Mouse (Mus musculus) midbrain, postnatal 0 days (tissue): ENCODE results near the gene Fbp2. TPM values are rescaled to one million over a fixed set of nuclear protein-coding genes. Genes with fewer than 3 reads are reported as not detected.
"Not testable (repeated sequence)": the region's sequence is repeated elsewhere in the genome, so short reads cannot be mapped to it uniquely, and the experiment has no call there.

ENCODE experiments used
- ATAC-seq: fragments of 200-750 bp; cut with Nextera tagmentation; 2 replicates; pipeline ENCODE4 v1.8.0; 2017; ENCODE audit warnings: moderate number of reproducible peaks, mild to moderate bottlenecking, moderate TSS enrichment, moderate library complexity; ENCODE audit not compliant: low FRiP score
- DNase-seq: peaks from one replicate; pipeline ENCODE4 v3.0.0-alpha.2; 2015; ENCODE audit warnings: low spot score
- H3K27ac ChIP-seq: fragments of 300-500 bp; sonication (generic); 2 replicates; pipeline ENCODE4 v1.5.1; 2014; ENCODE audit warnings: low read depth, mild to moderate bottlenecking, low read length, mixed read lengths
- H3K27me3 ChIP-seq: fragments of 300-500 bp; sonication (generic); 2 replicates; pipeline ENCODE4 v1.6.1; 2014; ENCODE audit warnings: low read length, control low read depth, mixed read lengths; ENCODE audit not compliant: insufficient read depth
- H3K36me3 ChIP-seq: fragments of 300-500 bp; sonication (generic); 2 replicates; pipeline ENCODE4 v1.6.1; 2014; ENCODE audit warnings: low read length, control low read depth, mixed read lengths; ENCODE audit not compliant: insufficient read depth
- H3K4me1 ChIP-seq: fragments of 300-500 bp; sonication (generic); 2 replicates; pipeline ENCODE4 v1.6.1; 2014; ENCODE audit warnings: mild to moderate bottlenecking, control low read depth, antibody characterized with exemption, low read length, mixed read lengths; ENCODE audit not compliant: insufficient read depth
- H3K4me2 ChIP-seq: fragments of 300-500 bp; sonication (generic); 2 replicates; pipeline ENCODE4 v1.6.1; 2014; ENCODE audit warnings: low read depth, mild to moderate bottlenecking, low read length, mixed read lengths; ENCODE audit not compliant: poor library complexity, severe bottlenecking
- H3K4me3 ChIP-seq: fragments of 300-500 bp; sonication (generic); 2 replicates; pipeline ENCODE4 v1.5.1; 2014; ENCODE audit warnings: low read depth, mild to moderate bottlenecking, low read length, moderate library complexity
- H3K9ac ChIP-seq: fragments of 300-500 bp; sonication (generic); replicated peaks from 2 replicates; pipeline ENCODE4 v1.6.1; 2014; ENCODE audit warnings: mild to moderate bottlenecking, low read length, moderate library complexity, mixed read lengths; ENCODE audit not compliant: poor library complexity, severe bottlenecking
- H3K9me3 ChIP-seq: fragments of 300-500 bp; sonication (generic); 2 replicates; pipeline ENCODE4 v1.6.1; 2016; ENCODE audit warnings: low read length, control low read depth
- CTCF ChIP-seq: IDR thresholded peaks from 2 replicates; pipeline ENCODE4 v1.5.1; 2016; ENCODE audit warnings: antibody characterized with exemption, mild to moderate bottlenecking
- WGBS: fragments of 180-500 bp; shearing (Covaris S2); extraction: QIAGEN DNeasy Blood & Tissue Kit; methylation state at CpG from one replicate; pipeline ENCODE4 v1.1.7; 2014; 5-methylcytosine and 5-hydroxymethylcytosine counted together
- polyA plus RNA-seq: library from polyadenylated mRNA; unstranded; fragments of >200 nt; fragmentation: Nextera tagmentation; extraction: Ambion mirVana; gene quantifications from 2 replicates; pipeline ENCODE4 v1.2.1, GENCODE M21; 2015
- total RNA-seq: library from RNA; depleted of rRNA; stranded (reverse); fragments of >200 nt; gene quantifications from 2 replicates; pipeline ENCODE4 v1.2.3, GENCODE M21; 2014; rRNA removed

The Fbp2 gene
- total and polyA plus RNA-seq, 2 experiments from 2014 or later = 0.16 to 1.7 TPM

DNA sequence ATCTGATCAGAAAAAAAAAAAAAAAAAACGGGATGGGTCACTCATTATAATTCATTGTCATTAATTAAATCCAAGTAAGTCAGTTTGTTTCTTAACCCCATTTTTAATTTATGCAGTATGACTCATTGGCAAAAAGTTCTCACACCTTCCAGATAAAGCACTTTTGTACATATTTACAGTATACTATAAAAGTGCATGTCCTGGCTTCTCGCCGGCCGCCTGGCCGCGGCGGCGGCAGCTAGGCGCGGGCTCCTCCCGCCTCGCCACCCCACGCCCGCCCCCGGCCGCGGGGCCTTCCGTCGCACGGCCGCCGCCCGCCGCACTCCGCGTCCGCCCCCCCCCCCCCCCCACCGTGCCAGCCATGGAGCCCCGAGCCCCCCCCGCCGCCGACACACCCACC, 45.5 kb downstream of the Fbp2 start:
- DNase-seq = no peak

DNA sequence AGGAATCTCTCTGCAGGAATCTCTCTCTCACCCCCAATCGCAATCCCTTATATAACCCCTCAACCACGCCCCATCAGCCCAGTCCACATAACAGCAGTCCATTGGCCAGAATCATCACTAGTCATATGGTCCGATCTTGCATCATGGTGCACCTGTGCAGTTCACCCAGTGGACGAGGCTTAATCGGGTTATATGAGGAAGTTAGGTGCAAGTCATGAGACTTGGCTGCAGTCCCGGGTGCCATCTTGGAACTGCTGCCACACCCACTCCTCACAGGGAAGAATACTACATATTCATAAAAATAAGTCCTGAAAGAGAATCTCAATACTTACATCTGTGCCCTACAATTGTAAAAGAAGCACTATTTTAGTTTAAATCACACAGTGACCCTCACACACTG, 50.2 kb downstream of the Fbp2 start:
- H3K4me2 ChIP-seq, H3K4me1 ChIP-seq, ATAC-seq, H3K9ac ChIP-seq, H3K4me3 ChIP-seq, DNase-seq, H3K36me3 ChIP-seq, H3K27me3 ChIP-seq, H3K9me3 ChIP-seq, H3K27ac ChIP-seq: not testable (repeated sequence)
- 90% methylated on average over 6 of the region's 6 CpGs for WGBS

More for the DNA sequence above, 45.5 kb downstream of the Fbp2 start:
- Histone ChIP-seq H3K4me3 (peak overlapping the region; percentile 41), H3K27me3 (no peaks in the 10 kb centered on the region), H3K4me1 (no peaks in the 10 kb centered on the region), H3K4me2 (peak overlapping the region; percentile 64), H3K9me3 (no peaks in the 10 kb centered on the region), H3K36me3 (no peaks in the 10 kb centered on the region), H3K27ac (no peak overlapping the region), H3K9ac (no peak overlapping the region)
- ATAC-seq = no peak
- TF ChIP-seq CTCF = no peak
- WGBS = 18% methylated on average over 28 of the region's 32 CpGs

Other genes with a start within 250 kb of the Fbp2 start
- 4.1 and 16.5 TPM in 2 replicates for gene 6720489N17Rik, start 234.2 kb downstream of the Fbp2 start, total RNA-seq
- gene 6720489N17Rik, start 234.2 kb downstream of the Fbp2 start, polyA plus RNA-seq = 4.4 and 6.3 TPM in 2 replicates
- gene Platr25, start 97.7 kb downstream of the Fbp2 start, total RNA-seq = 15.0 and 17.6 TPM in 2 replicates
- 17.1 and 17.6 TPM in 2 replicates for gene Platr25, start 97.7 kb downstream of the Fbp2 start, polyA plus RNA-seq
- gene Gm5141, start 72.6 kb downstream of the Fbp2 start, total RNA-seq = 4.5 and 4.8 TPM in 2 replicates
- gene Gm5141, start 72.6 kb downstream of the Fbp2 start, polyA plus RNA-seq = 4.5 and 4.6 TPM in 2 replicates
- not detected in 2 replicates for gene Fbp1, start 29.9 kb upstream of the Fbp2 start, total RNA-seq
- 0.27 and 0.44 TPM in 2 replicates for gene Fbp1, start 29.9 kb upstream of the Fbp2 start, polyA plus RNA-seq
- gene 2010111I01Rik, start 106.5 kb upstream of the Fbp2 start, total RNA-seq = 30.3 and 44.8 TPM in 2 replicates
- 16.2 and 18.5 TPM in 2 replicates for gene 2010111I01Rik, start 106.5 kb upstream of the Fbp2 start, polyA plus RNA-seq